Mouse (Mus musculus) embryonic facial prominence, embryonic 11.5 days (tissue): ENCODE data around the gene Apln. TPM values are rescaled to one million over a fixed set of nuclear protein-coding genes. Genes with fewer than 3 reads are reported as not detected.
A peak's percentile ranks its signal among the peaks of the same experiment; 100 is the strongest.

ENCODE experiments used
- ATAC-seq: fragments of 200-750 bp; cut with Nextera tagmentation; replicated peaks from 2 replicates; pipeline ENCODE4 v1.8.0; 2017; ENCODE audit warnings: low read depth; ENCODE audit not compliant: insufficient number of reproducible peaks, low FRiP score, low TSS enrichment
- DNase-seq: peaks from one replicate; pipeline ENCODE4 v3.0.0-alpha.2; 2015; ENCODE audit warnings: low spot score
- H3K27ac ChIP-seq: fragments of 300-500 bp; sonication (generic); replicated peaks from 2 replicates; pipeline ENCODE4 v1.5.1; 2014; ENCODE audit warnings: mild to moderate bottlenecking, low read depth, low read length, control low read depth
- H3K27me3 ChIP-seq: fragments of 300-500 bp; sonication (generic); 2 replicates; pipeline ENCODE4 v1.6.1; 2014; ENCODE audit warnings: mild to moderate bottlenecking, low read length, moderate library complexity, mixed read lengths; ENCODE audit not compliant: control insufficient read depth, insufficient read depth
- H3K36me3 ChIP-seq: fragments of 300-500 bp; sonication (generic); replicated peaks from 2 replicates; pipeline ENCODE4 v1.6.1; 2014; ENCODE audit warnings: low read depth, mild to moderate bottlenecking, low read length, moderate library complexity, mixed read lengths; ENCODE audit not compliant: control insufficient read depth, insufficient read depth
- H3K4me1 ChIP-seq: fragments of 300-500 bp; sonication (generic); 2 replicates; pipeline ENCODE4 v1.6.1; 2014; ENCODE audit warnings: low read length, mixed read lengths; ENCODE audit not compliant: control insufficient read depth, insufficient read depth
- H3K4me2 ChIP-seq: fragments of 300-500 bp; sonication (generic); 2 replicates; pipeline ENCODE4 v1.6.1; 2014; ENCODE audit warnings: low read depth, mild to moderate bottlenecking, control low read depth, low read length, moderate library complexity
- H3K4me3 ChIP-seq: fragments of 300-500 bp; sonication (generic); 2 replicates; pipeline ENCODE4 v1.5.1; 2014; ENCODE audit warnings: low read depth, low read length, control low read depth
- H3K9ac ChIP-seq: fragments of 300-500 bp; sonication (generic); replicated peaks from 2 replicates; pipeline ENCODE4 v1.6.1; 2014; ENCODE audit warnings: mild to moderate bottlenecking, control low read depth, low read length
- H3K9me3 ChIP-seq: fragments of 300-500 bp; sonication (generic); replicated peaks from 2 replicates; pipeline ENCODE4 v1.6.1; 2016; ENCODE audit warnings: mild to moderate bottlenecking, low read length, inconsistent platforms, mixed read lengths; ENCODE audit not compliant: control insufficient read depth
- WGBS: fragments of 180-500 bp; shearing (Covaris S2); extraction: QIAGEN DNeasy Blood & Tissue Kit; methylation state at CpG from one replicate; pipeline ENCODE4 v1.1.7; 2014; 5-methylcytosine and 5-hydroxymethylcytosine counted together
- polyA plus RNA-seq: library from polyadenylated mRNA; unstranded; fragments of >200 nt; fragmentation: Nextera tagmentation; extraction: Ambion mirVana; gene quantifications from 2 replicates; pipeline ENCODE4 v1.2.1, GENCODE M21; 2014

Apln gene
- polyA plus RNA-seq, 1 experiment from 2014 or later, result 3.8 TPM

- Histone ChIP-seq H3K9ac (no peak overlapping the region), H3K36me3 (no peaks in the 10 kb centered on the region), H3K27ac (no peak overlapping the region), H3K4me1 (no peaks in the 10 kb centered on the region), H3K4me2 (no peak overlapping the region), H3K4me3 (no peak overlapping the region), H3K27me3 (no peaks in the 10 kb centered on the region), H3K9me3 (no peaks in the 10 kb centered on the region)
- ATAC-seq (no peak), DNase-seq (no peak)
- 25% methylated on average over 5 of the region's 5 CpGs for WGBS
These were observed 29.7 kb upstream of the Apln start for GRCm38 (mm10) chrX:48064166-48064853.

GRCm38 (mm10) chrX:48062481-48062880 lies 27.8 kb upstream of the Apln start:
- DNase-seq (no peak), ATAC-seq (no peak)
- no peaks in the 10 kb centered on the region for H3K9me3 ChIP-seq
- H3K4me1 ChIP-seq, result no peaks in the 10 kb centered on the region
- no peak overlapping the region for H3K4me3 ChIP-seq
- 57% methylated on average over 4 of the region's 4 CpGs for WGBS
- H3K27ac ChIP-seq, result no peak overlapping the region
- H3K36me3 ChIP-seq, result no peaks in the 10 kb centered on the region
- no peaks in the 10 kb centered on the region for H3K27me3 ChIP-seq
- no peak overlapping the region for H3K9ac ChIP-seq
- H3K4me2 ChIP-seq, result no peak overlapping the region

- Histone ChIP-seq H3K27ac (no peak overlapping the region), H3K9ac (peak overlapping the region; percentile 34; the same call in 1 of the 2 replicates), H3K27me3 (no peaks in the 10 kb centered on the region), H3K4me1 (no peaks in the 10 kb centered on the region), H3K36me3 (no peaks in the 10 kb centered on the region), H3K4me2 (peak overlapping the region; percentile 52), H3K4me3 (peak overlapping the region; percentile 18; the same call in 1 of the 2 replicates), H3K9me3 (no peaks in the 10 kb centered on the region)
- ATAC-seq (peak; percentile 70; the same call in 1 of the 2 replicates), DNase-seq (peak; percentile 49)
- 22% methylated on average over 31 of the region's 31 CpGs for WGBS
These were observed 19.7 kb upstream of the Apln start for GRCm38 (mm10) chrX:48054186-48055015.

- Histone ChIP-seq H3K36me3 (no peaks in the 10 kb centered on the region), H3K27ac (no peak overlapping the region), H3K4me2 (peak overlapping the region; percentile 52; the same call in 1 of the 2 replicates), H3K9me3 (no peaks in the 10 kb centered on the region), H3K4me1 (no peaks in the 10 kb centered on the region), H3K27me3 (no peaks in the 10 kb centered on the region), H3K9ac (no peak overlapping the region), H3K4me3 (no peak overlapping the region)
- 42% methylated on average over 3 of the region's 3 CpGs for WGBS
- ATAC-seq, result no peak
- DNase-seq, result no peak
These were observed 19.1 kb upstream of the Apln start for GRCm38 (mm10) chrX:48053743-48054142.

- no peak overlapping the region for H3K4me3 ChIP-seq
- no peak overlapping the region for H3K27ac ChIP-seq
- no peaks in the 10 kb centered on the region for H3K9me3 ChIP-seq
- H3K36me3 ChIP-seq, result no peaks in the 10 kb centered on the region
- DNase-seq (no peak), ATAC-seq (no peak)
- H3K4me1 ChIP-seq, result no peaks in the 10 kb centered on the region
- H3K4me2 ChIP-seq, result no peak overlapping the region
- H3K27me3 ChIP-seq, result no peaks in the 10 kb centered on the region
- 78% methylated on average over 2 of the region's 2 CpGs for WGBS
- no peak overlapping the region for H3K9ac ChIP-seq
These were observed 11.7 kb upstream of the Apln start for GRCm38 (mm10) chrX:48046315-48046714.

- H3K9ac ChIP-seq, result no peak overlapping the region
- H3K4me1 ChIP-seq, result no peaks in the 10 kb centered on the region
- H3K4me3 ChIP-seq, result no peak overlapping the region
- H3K27me3 ChIP-seq, result no peaks in the 10 kb centered on the region
- H3K36me3 ChIP-seq, result no peaks in the 10 kb centered on the region
- 100% methylated on average over 1 of the region's 1 CpGs for WGBS
- H3K4me2 ChIP-seq, result no peak overlapping the region
- ATAC-seq (no peak), DNase-seq (no peak)
- no peaks in the 10 kb centered on the region for H3K9me3 ChIP-seq
- H3K27ac ChIP-seq, result no peak overlapping the region
These were observed 9.6 kb upstream of the Apln start for GRCm38 (mm10) chrX:48044261-48044660.

- Histone ChIP-seq H3K27ac (no peak overlapping the region), H3K36me3 (no peaks in the 10 kb centered on the region), H3K9me3 (no peaks in the 10 kb centered on the region), H3K4me2 (no peak overlapping the region), H3K4me3 (no peak overlapping the region), H3K4me1 (no peaks in the 10 kb centered on the region), H3K27me3 (no peaks in the 10 kb centered on the region), H3K9ac (no peak overlapping the region)
- WGBS, result 75% methylated on average over 4 of the region's 4 CpGs
- ATAC-seq, result no peak
- no peak for DNase-seq
These were observed 8.1 kb upstream of the Apln start for GRCm38 (mm10) chrX:48042748-48043147.

GRCm38 (mm10) chrX:48040379-48040778 lies 5.7 kb upstream of the Apln start:
- Histone ChIP-seq H3K9ac (no peak overlapping the region), H3K4me3 (no peak overlapping the region), H3K4me1 (no peaks in the 10 kb centered on the region), H3K27me3 (no peaks in the 10 kb centered on the region), H3K9me3 (no peaks in the 10 kb centered on the region), H3K27ac (no peak overlapping the region), H3K36me3 (no peaks in the 10 kb centered on the region), H3K4me2 (no peak overlapping the region)
- ATAC-seq, result no peak
- WGBS, result 79% methylated on average over 3 of the region's 3 CpGs
- no peak for DNase-seq
